Mouse (Mus musculus): Measurements from ENCODE around the gene Flvcr2.
A peak's percentile ranks its signal among the peaks of the same experiment; 100 is the strongest.

Gene Flvcr2

DNA sequence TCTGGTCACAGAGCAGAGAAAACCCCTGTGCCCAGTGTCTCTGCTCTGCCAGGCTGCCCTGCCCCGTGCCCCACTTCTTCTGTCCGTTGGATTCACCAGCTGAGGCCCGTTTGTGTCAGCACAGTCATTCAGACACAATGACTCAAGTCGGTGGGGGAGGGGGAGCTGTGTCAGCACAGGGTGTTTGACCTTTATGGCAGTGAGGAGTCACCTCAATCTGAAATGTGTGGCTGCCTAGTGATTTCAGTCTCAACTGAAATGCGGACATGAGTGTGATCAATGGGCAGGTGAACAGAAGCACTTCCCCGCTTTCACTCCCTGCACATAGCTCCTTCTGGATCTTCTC is 16.4 kb upstream of the Flvcr2 start:
- DNase-seq (ENCODE audit: low spot score) = no peak

DNA sequence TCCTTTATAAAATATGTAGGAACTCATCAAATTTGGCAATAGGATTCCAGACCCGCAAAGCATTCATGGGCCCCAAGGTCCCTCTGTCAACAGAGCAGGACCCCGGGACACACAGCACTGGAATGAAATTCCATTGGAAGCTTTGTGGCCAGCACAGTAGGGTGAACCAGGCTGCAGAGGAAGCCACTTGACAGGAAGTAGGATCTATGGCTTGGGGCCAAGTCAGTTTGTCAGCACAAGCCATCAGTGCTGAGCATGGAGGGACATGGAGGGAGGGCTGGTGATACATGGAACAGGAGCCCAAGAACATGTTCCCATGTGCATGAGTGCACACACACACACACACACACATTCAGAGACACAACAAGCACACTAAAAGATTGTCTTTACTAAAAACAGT is 10.1 kb upstream of the Flvcr2 start:
- DNase-seq (ENCODE audit: low spot score) = no peak

DNA sequence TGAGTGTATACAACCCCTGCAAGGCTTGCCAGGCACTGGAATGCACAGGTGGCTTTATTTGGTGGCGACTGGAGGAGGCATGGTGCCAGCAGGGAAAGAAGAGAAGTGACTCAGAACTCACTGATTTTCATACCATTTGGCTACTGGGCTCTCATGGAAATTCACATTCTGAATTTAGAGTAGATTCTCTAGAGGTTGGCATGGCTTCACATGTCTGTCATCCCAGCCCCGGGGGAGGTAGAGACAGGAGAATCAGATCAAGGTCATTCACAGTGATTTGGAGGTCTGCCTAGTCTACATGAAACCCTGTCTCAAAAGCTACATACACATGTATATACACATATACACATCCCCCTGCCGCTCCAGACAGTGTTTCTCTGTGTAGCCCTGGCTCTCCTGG is 9.4 kb upstream of the Flvcr2 start:
- DNase-seq (ENCODE audit: low spot score) = no peak

DNA sequence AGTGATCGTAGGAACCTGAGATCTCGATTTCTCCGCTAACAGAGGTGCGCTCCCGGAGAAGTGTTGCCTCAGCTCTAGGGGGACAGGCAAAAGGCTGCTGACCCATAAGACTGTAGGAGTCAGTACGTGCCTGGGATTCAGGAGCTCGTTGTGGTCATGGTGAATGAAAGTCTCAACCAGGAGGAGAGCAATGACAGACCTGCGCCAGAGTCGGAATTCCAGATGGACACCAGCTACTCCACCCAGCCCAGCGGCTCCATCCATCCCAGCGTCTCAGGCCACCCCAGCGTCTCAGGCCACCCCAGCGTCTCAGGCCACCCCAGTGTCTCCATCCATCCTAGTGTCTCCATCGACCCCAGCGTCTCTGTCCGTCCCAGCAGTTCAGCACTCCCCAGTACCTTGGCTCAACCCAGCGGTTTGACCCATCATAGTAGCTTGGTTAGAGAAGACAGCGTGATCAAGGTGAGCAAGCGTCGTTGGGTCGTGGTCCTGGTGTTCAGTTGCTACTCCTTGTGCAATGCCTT is 419 bp downstream of the Flvcr2 start:
- DNase-seq (ENCODE audit: low spot score) = no peak

DNA sequence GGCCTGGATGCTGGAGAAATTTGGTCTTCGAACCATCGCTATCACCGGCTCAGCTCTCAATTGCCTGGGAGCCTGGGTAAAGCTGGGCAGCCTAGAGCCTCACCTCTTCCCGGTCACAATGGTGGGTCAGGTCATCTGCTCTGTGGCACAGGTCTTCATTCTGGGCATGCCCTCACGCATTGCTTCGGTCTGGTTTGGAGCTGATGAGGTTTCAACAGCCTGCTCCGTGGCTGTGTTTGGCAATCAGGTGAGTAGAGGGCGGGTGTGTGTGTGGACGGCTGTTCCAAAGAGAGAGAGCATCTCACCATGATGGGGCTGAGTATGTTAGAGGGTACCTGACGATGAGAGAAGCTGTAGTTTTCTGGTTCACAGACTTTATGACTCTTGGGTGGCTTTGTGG is 1.0 kb downstream of the Flvcr2 start:
- DNase-seq (ENCODE audit: low spot score) = no peak

DNA sequence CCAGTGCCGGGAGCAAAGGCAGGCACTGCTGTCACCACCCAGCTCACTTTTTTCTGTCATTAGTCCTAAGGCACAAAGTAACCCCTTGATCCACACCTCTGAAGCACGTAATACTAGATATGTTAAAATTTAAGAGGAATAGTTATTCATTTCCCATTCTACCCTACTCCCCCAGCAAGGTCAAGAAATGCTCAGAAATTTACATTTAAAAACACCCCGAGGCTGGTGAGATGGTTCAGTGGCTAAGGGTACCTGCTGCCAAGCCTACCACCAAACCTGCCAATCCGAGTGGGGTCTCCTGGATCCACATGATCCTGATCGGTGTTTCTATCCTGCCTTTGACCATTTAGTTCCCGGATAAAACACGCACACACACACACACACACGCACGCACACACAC is 3.5 kb downstream of the Flvcr2 start:
- no peak for DNase-seq (ENCODE audit: low spot score)

DNA sequence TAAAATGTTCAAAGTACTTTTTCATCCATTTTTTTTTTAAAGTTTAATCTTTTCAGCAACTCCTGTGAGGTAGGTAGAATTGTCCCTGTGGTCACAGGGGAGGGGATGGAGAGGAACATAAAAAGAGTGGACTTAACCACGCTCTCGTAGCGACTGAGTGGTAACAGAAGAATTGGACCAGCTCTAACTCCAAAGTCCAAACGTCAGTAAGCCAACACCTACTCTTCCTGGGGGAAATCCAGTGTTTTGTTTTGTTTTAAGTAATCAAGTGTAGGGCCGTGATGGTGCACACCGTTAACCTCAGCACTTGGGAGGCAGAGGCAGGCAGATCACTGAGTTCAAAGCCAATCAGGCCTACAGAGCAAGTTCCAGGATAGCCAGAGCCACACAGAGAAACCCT is 5.8 kb downstream of the Flvcr2 start:
- no peak for DNase-seq (ENCODE audit: low spot score)

DNA sequence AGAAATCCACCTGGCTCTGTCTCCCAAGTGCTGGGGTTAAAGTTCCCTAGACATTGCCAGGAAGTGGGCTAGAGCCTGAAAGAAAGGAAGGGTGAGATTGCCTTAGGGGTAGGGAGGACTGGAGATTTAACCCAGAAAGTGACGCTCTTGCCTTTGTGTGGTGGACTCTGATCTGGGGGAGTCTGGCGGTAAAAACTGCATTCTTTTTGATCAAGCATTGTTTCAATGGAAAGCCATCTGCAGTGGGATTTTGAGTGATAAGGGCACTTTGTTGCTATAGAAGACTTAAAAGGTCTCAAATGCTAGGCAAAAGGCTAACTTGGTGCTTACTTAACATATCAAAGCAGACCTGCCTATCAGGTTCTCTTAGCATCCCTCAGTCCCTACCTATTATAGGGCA is 6.9 kb downstream of the Flvcr2 start:
- no peak for DNase-seq (ENCODE audit: low spot score)

DNA sequence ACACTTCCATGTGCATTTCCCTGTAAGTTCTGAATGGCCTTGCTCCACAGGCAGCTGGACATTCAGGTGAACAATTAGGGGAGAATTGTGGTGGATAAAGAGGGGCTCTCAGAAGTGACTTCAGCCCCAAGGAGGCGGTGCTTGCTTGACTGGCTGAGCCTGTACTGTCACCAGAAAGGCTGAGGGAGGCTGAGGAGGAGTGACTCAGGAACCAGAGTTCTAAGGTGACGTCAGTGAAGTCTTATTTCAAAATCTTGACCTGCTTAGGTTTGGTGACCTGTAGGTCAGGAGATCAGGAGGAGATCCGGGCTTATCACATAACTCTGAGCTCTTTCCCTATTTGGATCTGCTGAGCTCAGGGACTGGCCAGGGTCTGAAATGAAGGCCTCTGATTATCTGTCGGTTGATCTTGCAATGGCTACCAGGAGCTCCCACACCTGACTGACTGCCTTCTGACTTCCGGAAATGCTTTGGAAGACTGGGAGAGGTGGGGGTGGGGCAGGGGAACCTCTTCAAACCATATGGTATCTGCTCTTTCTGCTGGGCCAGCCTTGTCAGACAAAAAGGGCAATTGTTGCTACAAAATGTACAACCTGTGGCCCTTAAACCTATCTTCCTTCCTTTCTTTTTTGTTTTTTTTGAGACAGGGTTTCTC is 8.4 kb downstream of the Flvcr2 start:
- DNase-seq (ENCODE audit: low spot score) = no peak

DNA sequence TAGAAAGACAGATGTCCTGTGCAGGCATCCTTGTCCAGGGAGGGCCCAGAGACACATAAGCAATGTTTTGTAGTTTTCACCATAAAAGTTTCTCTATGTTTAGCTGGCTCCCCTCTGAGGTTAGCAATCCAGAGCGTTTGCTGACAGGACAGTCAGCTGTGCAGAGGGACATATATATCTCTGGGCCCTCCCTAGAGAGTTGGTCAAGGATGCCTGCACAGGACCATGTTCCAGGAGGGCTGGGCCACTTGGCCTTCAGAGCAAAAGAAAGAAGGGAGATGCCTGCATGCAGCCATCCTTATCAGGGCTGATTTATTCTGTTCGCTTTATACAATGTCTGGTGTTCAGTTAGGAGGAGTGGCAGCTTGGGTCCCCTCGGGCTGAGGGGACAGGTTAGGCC is 10.1 kb downstream of the Flvcr2 start:
- no peak for DNase-seq (ENCODE audit: low spot score)

DNA sequence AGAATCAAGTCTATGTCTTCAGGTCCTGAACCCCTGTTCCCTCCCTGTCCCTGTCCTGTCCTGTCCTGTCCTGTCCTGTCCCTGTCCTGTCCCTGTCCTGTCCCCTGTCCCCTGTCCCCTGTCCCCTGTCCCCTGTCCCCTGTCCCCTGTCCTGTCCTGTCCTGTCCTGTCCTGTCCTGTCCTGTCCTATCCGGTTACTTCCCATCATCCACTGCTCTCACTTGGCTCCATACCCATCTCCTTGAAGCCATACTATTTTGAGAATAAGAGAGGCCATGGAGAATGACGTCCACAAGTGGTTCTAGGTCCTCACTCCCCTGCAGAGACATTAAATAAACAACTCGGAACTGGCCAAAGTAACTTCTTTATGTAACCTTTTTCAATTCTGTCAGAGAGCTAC is 10.7 kb downstream of the Flvcr2 start:
- no peak for DNase-seq (ENCODE audit: low spot score)

DNA sequence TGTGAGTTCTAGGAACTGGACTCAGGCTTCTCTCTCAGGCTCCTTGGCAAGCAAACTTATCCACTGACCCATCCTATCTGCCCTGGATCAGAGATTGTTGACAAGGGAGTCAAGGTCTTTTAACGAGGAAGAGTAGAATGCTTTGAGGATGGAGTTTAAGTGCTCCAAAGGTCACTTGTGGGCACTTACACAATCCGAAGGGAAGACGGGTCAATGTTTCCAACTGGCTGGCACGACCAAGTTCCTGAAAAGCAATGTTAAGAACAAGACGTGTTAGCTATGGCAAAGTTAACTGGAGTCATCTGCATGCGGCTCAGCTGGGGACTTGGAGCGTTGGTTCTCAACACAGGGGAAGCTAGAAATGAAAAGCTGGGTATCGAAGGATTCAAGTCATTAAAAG is 12.4 kb downstream of the Flvcr2 start:
- no peak for DNase-seq (ENCODE audit: low spot score)

DNA sequence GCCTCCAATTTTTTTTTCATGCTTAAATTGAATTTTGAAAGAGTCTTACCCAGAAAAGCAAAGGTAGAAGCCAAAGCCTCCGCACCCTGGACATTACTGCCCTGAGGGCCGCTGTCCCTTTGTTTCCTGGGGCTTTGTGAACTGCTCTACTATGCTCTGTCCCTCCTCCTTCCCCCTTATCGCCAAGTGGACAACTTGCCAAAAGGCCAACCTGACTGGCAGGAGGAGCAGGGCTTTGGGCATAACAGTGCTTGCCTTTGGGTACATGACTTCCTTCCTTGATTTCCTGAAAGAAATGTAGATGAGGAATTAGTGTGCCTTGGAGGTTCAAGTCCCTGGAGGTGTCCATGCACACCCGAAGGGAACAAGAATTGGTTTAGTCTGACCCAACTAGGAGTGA is 15.1 kb downstream of the Flvcr2 start:
- DNase-seq (ENCODE audit: low spot score) = no peak

DNA sequence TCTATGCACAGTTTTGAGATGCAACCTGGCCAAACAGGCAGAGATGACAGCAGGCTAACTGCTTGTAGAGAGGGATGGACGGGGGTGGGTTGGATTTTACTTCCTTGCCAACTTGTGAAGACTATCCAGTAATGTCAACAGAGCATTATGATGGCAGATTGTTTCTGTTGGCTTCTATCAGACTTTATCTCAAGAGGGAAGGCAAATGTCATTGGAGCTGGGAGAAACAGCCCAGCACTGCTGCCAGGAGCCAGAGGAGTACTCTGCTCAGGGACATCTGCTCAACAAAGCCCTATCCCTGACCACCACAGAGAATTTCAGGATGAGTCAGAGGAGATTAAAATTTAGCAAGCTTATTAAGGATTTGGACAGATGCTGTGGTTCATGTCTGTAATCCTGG is 18.3 kb downstream of the Flvcr2 start:
- no peak for DNase-seq (ENCODE audit: low spot score)

DNA sequence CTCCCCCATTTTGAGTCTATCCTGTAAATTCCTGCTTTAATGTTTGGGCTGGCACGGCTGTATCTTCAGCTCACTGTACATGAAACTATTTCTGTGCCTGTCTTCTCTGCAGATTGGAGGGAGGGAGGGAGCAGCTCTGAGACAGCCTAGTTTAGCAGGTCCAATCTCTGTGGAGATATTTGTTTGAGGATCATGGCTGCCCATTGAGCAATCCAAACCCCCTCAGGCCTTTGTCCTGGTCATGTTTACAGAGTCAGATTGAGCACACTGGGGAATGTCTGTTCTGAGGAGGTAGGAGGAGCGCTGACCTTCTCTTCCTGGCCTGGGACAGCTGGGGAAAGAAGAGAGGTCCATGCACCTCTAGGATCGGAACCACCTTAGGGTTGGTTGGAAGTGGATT is 19.9 kb downstream of the Flvcr2 start:
- DNase-seq (ENCODE audit: low spot score) = no peak

DNA sequence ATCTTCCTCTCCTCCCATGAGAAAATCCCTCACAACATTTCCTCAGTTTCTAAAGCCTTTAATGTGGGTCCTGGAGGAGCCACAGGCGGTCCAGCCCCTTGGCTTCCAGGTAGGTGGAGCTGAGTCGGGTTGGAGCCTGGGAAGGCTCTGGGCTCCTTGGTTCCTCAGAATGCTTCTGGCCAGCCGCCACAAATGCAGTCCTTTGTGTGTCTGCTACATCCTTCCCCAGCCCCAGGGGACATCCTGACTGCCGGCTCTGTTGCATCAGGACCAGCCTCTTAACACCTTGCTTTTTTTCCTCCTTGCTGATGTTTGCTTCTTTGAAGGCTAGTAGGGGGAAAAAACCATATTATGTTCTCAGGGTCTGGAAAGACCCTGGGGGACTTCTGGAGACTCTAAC is 21.4 kb downstream of the Flvcr2 start:
- DNase-seq (ENCODE audit: low spot score) = no peak

DNA sequence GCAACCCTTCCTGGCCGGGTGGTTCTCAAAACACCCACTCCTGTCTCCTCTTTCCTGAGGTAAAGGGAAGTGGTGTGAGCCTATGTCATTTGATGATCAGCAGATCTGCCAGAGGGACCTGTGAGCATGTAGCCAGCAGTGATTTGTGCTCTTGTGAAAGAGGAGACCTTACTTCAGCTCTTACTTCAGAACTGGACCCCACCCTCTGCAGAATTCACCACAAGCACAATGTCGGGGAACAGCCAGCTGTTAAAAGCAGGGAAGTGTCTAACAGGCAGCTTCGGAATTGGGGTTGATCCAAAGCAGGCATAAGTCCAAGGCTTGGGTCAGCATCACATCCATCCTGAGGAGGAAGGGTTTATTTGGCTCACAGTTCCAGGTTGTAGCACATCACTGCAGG is 25.0 kb downstream of the Flvcr2 start:
- DNase-seq (ENCODE audit: low spot score) = no peak

DNA sequence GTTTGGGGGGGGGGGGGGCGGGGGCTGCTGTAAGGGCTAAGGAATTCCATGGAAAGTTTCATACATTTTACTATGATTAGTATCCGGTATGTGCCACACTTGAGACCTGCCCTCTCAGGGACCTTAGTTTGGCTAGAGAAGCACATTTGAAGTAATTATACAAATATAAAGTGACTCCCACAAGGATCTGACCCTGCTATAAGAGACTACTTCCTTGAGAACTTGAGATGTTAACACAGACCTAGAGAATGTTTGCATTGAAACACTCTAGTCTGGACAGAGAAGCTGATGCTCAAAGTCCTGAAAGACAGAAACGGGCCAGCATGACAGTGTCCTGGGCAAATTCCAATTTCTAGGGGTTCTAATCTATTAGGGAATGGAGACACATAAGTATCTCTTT is 32.6 kb downstream of the Flvcr2 start:
- DNase-seq (ENCODE audit: low spot score) = no peak

DNA sequence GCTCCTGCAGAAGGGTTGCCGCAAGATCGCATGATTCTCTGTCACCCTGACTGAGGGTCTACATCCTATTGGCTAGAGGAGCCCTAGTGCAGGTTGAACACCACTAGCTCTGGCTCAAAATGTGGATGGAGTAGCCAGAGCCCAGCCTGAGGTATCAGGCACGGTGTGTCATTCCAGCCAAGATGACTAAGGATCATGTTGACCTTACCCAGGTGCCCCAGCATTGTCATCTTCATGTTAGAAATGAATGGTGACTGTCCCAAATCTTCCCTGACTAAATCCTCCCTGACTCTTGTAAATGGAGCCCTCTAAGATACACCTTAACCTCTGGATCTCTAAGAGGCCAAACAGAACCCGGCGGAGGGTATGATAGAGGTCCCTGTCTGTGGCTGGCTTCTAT is 33.4 kb downstream of the Flvcr2 start:
- no peak for DNase-seq (ENCODE audit: low spot score)

DNA sequence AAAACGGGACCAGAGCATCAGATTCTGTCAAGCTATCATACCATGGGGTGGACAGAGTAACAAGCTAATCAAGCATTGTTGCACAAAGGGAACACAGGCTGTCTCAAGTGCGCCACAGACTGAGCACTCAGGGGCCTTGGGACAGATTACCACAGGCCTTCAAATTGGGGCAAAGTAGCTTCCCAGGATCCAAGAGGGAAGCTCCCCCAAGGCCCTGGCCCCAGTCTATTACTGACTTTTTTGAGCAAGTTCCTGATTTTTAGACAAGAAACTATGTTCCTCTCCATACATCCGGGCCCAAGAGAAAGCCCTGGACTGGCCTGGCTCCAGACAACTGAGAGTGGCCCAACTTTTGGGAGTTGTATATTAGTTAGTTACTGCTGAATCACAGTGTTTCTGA is 35.3 kb downstream of the Flvcr2 start:
- DNase-seq (ENCODE audit: low spot score) = no peak

DNA sequence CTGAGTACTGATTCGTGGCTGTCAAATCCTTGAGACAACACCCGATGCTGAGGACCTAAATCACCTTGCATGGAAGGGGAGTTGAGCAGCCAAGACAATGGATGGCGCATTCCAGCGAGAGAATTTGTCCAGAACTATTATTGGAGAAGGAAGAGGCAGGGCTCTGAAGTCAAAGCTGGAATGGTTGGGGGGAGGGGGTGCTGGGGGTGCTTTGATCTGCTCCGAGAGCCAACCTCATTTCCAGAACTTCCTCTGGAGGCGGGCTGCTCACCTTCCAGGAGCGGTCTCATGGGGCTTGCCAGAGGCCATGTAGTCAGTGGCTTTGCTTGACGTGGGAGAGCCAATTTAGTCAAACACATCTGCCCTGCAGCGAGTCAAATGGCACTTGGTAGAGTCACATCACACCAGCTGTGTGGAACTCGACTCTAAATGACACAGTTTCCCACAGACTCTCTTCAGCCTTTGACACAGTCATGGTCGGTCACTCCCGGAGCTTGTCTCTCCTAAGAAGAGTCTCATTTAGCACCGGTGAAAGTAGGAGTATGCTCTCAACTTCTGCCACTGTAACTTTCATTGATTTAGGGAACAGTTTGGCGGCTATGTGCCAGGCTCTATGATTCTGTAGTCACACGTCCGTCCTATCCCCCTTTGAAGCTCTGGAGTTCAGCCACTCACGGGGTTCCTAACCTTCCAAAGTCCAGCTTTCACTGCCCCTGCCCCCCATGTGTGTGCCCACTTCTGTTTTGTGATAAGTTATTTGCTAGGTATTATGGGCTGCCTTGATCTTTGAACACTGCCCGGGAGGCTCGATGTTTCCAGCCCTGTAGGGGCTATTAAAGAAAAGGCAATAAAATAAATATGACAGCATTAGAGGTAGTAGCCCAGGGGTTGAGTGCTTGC is 38.8 kb downstream of the Flvcr2 start:
- DNase-seq (ENCODE audit: low spot score) = no peak

DNA sequence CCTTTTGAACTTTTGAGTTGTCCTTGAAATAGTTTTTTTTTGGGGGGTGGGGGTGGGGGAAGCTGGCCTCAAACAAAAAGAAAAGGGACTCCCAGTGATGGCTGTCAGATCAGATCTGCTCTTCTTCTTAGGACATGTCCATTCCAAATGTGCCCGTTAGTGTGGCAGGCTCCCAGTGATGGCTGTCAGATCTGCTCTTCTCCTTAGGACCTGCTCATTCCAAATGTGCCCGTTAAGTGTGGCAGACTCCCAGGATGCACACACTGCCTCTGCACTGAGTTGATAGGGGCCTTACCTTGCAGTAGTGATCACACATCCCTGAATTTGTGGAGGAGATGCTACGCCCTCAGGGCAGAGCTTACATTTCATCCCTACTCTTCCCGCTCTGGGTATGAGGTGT is 45.8 kb downstream of the Flvcr2 start:
- DNase-seq (ENCODE audit: low spot score) = no peak

DNA sequence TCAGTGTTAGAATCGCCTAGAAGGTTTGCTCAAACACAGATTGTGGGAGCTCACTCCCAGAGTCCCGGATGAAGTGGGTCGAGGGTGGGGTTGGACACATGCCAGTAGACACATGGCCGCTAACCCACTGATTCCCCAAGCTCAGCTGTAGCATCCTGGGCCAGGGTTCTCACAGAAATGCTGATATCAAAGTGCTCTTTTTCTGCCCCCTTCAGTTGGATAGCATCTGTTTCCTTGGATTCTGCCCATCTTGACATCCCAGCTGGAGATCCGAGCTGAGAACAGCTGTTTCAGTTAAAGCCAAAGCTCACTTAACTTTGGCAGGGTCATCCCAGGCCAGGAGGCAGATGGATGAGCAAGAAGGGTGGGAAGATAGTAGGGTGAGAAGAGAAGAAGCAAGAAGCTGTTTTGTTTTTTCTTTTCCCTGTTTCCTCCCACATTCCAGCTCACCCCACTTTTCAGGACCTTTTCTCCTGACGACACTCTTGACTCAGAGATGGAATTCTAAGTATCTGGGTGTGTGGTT is 46.5 kb downstream of the Flvcr2 start:
- peak; percentile 25 for DNase-seq (ENCODE audit: low spot score)

DNA sequence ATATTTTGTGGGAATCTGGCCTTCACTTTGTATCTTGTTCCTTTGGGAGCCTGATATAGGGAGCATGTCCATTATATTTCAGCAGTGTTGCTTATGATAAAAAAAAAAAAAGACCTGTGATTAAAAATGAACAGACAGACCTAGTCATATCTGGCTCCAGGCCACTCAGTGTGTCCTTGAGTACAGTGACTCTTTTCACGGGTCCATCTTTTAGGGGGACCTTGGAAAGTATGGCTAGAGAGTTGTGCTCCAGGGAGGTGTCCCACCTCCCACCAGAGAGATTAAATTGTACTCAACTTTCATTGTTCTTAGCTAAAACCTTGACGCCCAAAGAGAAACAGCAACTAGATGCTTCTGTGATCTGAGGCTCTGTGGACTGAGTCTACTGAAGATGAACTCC is 47.8 kb downstream of the Flvcr2 start:
- DNase-seq (ENCODE audit: low spot score) = no peak
